Mouse (Mus musculus) T-helper 2 cell (primary cell): ENCODE measurements at regions not wholly inside any gene's neighbourhood (a gene's known extent, or its start where the extent isn't known, plus 50 kb on each side); places are given as distances from the start of the nearest gene placed in this dataset.

Experiments
- in situ Hi-C: fragments of 300-600 bp; cut with MboI, MseI; formaldehyde crosslinking; loops from one replicate; pipeline ENCODE4 v1.15.1; 2025; ENCODE audit warnings: high pct_unique_total_duplicates

- in situ Hi-C loops: loop anchor here (5.0 kb wide), 1 partner anchor 64 kb away; no protein-coding TSS in a partner anchor
Observed at GRCm38 (mm10) chr6:84263686-84264085, 255.3 kb downstream of the Dysf start.

GRCm38 (mm10) chr6:84262766-84263165 lies 254.4 kb downstream of the Dysf start:
- in situ Hi-C loops: loop anchor here (5.0 kb wide), 1 partner anchor 65 kb away; no protein-coding TSS in a partner anchor

- in situ Hi-C loops: loop anchor here (5.0 kb wide), 1 partner anchor 66 kb away; no protein-coding TSS in a partner anchor
Observed at GRCm38 (mm10) chr6:84261483-84261882, 253.1 kb downstream of the Dysf start.
